Mouse (Mus musculus) stomach, postnatal 0 days (tissue): Measurements from ENCODE around the gene Sap18b.

Experiments used
- CTCF ChIP-seq: IDR thresholded peaks from 2 replicates; pipeline ENCODE4 v1.5.1; 2016; ENCODE audit warnings: antibody characterized with exemption, low read depth, mild to moderate bottlenecking, moderate library complexity
- EP300 ChIP-seq: optimal IDR thresholded peaks from 2 replicates; pipeline ENCODE3; 2016; ENCODE audit warnings: antibody characterized with exemption

DNA sequence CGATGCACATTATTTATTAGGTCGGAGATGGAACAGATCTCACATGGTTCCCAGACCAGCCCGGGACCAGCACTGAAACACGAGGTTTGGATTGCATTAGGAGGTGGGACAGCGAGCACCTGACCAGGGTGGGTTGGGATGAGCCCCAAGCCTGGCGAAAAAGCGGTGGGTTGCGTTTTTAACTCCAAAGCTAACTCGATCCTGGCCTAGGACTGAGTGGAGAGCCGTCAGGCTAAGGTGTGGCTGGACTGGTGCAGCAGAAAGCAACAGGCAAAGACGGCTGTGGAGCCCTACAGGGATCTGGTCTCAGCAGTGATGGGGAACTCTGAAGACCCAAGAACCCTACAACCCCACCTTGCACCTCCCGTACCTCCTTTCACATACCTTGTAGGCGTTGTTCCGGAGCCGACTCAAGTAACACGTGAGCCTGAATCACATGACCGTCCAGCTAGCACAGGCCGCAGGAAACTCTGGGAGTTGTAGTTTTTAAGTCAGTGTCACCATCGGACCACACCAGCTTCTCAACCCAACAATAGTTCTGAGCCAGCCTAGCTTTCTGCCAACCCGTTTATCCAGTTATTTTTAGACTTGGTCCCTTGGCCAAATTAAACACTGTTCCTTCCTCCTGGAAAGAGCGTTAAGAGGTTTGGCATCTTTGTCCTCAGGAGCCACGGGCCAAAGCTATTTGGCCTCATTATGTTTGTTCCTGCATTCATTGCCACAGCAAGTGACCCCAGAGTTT lies 28.1 kb downstream of the Sap18b start, which contains the start of gene Slc38a7:
- no peak for TF ChIP-seq CTCF
- TF ChIP-seq EP300, result no peak
